Mouse (Mus musculus) erythroblast, embryonic 14.5 days (primary cell): Measurements from ENCODE around the gene Vav3. TPM values are rescaled to one million over a fixed set of nuclear protein-coding genes. Genes with fewer than 3 reads are reported as not detected.

Experiments used
- H3K27me3 ChIP-seq: 2 replicates; pipeline ENCODE4 v1.6.1; 2012; ENCODE audit warnings: inconsistent platforms; ENCODE audit not compliant: control insufficient read depth
- H3K36me3 ChIP-seq: 2 replicates; pipeline ENCODE4 v1.6.1; 2012; ENCODE audit warnings: mild to moderate bottlenecking, inconsistent platforms; ENCODE audit not compliant: control insufficient read depth
- H3K4me1 ChIP-seq: 2 replicates; pipeline ENCODE4 v1.6.1; 2012; ENCODE audit warnings: inconsistent platforms; ENCODE audit not compliant: control insufficient read depth
- H3K4me3 ChIP-seq: replicated peaks from 2 replicates; pipeline ENCODE3; 2012; ENCODE audit warnings: moderate library complexity, mild to moderate bottlenecking, inconsistent platforms
- H3K9me3 ChIP-seq: 2 replicates; pipeline ENCODE4 v1.6.1; 2012; ENCODE audit warnings: low read length, inconsistent platforms, mixed read lengths; ENCODE audit not compliant: control insufficient read depth
- GATA1 ChIP-seq: IDR thresholded peaks from 2 replicates; pipeline ENCODE4 v1.6.1; 2012; ENCODE audit warnings: low read length, inconsistent platforms, mixed read lengths
- TAL1 ChIP-seq: IDR thresholded peaks from 3 replicates; pipeline ENCODE4 v1.6.1; 2012; ENCODE audit warnings: low read length, inconsistent platforms, mixed read lengths
- polyA plus RNA-seq: library from polyadenylated mRNA; stranded (reverse); fragments of >175 nt; gene quantifications from 2 replicates; pipeline ENCODE4 v1.2.3, GENCODE M21; 2012

Gene Vav3
- not detected in 2 replicates for polyA plus RNA-seq

- H3K36me3 ChIP-seq, result no peaks in the 10 kb centered on the region
- no peaks in the 10 kb centered on the region for H3K9me3 ChIP-seq
- TF ChIP-seq TAL1, result no peak
- no peak for TF ChIP-seq GATA1
- peaks cover 44% of the 10 kb centered on the region for H3K27me3 ChIP-seq
- peak within 1 kb of the TSS; percentile 45 for H3K4me3 ChIP-seq
- peaks cover 5% of the 10 kb centered on the region for H3K4me1 ChIP-seq
These were observed at the start of gene Vav3 for GRCm38 (mm10) chr3:109340274-109341070. Vav3 (plus strand) TSS chr3:109340653.

GRCm38 (mm10) chr3:109298857-109299256 is 41.6 kb upstream of the Vav3 start:
- no peaks in the 10 kb centered on the region for H3K27me3 ChIP-seq
- no peaks in the 10 kb centered on the region for H3K36me3 ChIP-seq
- TF ChIP-seq GATA1, result no peak
- no peak for TF ChIP-seq TAL1
- H3K9me3 ChIP-seq, result no peaks in the 10 kb centered on the region
- H3K4me1 ChIP-seq, result no peaks in the 10 kb centered on the region
- H3K4me3 ChIP-seq, result no peak overlapping the region

- Histone ChIP-seq H3K9me3 (no peaks in the 10 kb centered on the region), H3K27me3 (no peaks in the 10 kb centered on the region), H3K4me1 (no peaks in the 10 kb centered on the region), H3K36me3 (no peaks in the 10 kb centered on the region), H3K4me3 (no peak overlapping the region)
- TF ChIP-seq GATA1 (no peak), TAL1 (no peak)
These were observed 41.0 kb upstream of the Vav3 start for GRCm38 (mm10) chr3:109299303-109300074.

GRCm38 (mm10) chr3:109302059-109302458 is 38.4 kb upstream of the Vav3 start:
- TF ChIP-seq GATA1 (no peak), TAL1 (no peak)
- Histone ChIP-seq H3K36me3 (no peaks in the 10 kb centered on the region), H3K4me1 (no peaks in the 10 kb centered on the region), H3K9me3 (no peaks in the 10 kb centered on the region), H3K4me3 (no peak overlapping the region), H3K27me3 (no peaks in the 10 kb centered on the region)

GRCm38 (mm10) chr3:109307406-109307805 is 33.0 kb upstream of the Vav3 start:
- TF ChIP-seq GATA1, result no peak
- TF ChIP-seq TAL1, result no peak
- Histone ChIP-seq H3K9me3 (no peaks in the 10 kb centered on the region), H3K4me3 (no peak overlapping the region), H3K4me1 (no peaks in the 10 kb centered on the region), H3K36me3 (no peaks in the 10 kb centered on the region), H3K27me3 (no peaks in the 10 kb centered on the region)

GRCm38 (mm10) chr3:109308468-109308867 is 32.0 kb upstream of the Vav3 start:
- no peaks in the 10 kb centered on the region for H3K4me1 ChIP-seq
- H3K4me3 ChIP-seq, result no peak overlapping the region
- TF ChIP-seq GATA1, result no peak
- TF ChIP-seq TAL1, result no peak
- H3K36me3 ChIP-seq, result no peaks in the 10 kb centered on the region
- H3K9me3 ChIP-seq, result no peaks in the 10 kb centered on the region
- H3K27me3 ChIP-seq, result no peaks in the 10 kb centered on the region

- H3K36me3 ChIP-seq, result no peaks in the 10 kb centered on the region
- TF ChIP-seq GATA1, result no peak
- no peaks in the 10 kb centered on the region for H3K27me3 ChIP-seq
- no peaks in the 10 kb centered on the region for H3K4me1 ChIP-seq
- no peak overlapping the region for H3K4me3 ChIP-seq
- no peaks in the 10 kb centered on the region for H3K9me3 ChIP-seq
These were observed 30.9 kb upstream of the Vav3 start for GRCm38 (mm10) chr3:109309317-109310265.

- no peaks in the 10 kb centered on the region for H3K27me3 ChIP-seq
- no peaks in the 10 kb centered on the region for H3K4me1 ChIP-seq
- no peaks in the 10 kb centered on the region for H3K36me3 ChIP-seq
- no peak for TF ChIP-seq GATA1
- no peak for TF ChIP-seq TAL1
- H3K4me3 ChIP-seq, result no peak overlapping the region
- no peaks in the 10 kb centered on the region for H3K9me3 ChIP-seq
These were observed 29.2 kb upstream of the Vav3 start for GRCm38 (mm10) chr3:109311172-109311824.
